Mouse (Mus musculus) E14TG2a.4 (cell line): Measurements from ENCODE around the gene Got1.

Experiments
- CTCF ChIP-seq: conservative IDR thresholded peaks from 2 replicates; pipeline ENCODE4 v1.5.1; 2014; ENCODE audit warnings: low read length
- NANOG ChIP-seq: IDR thresholded peaks from 2 replicates; pipeline ENCODE4 v1.6.1; 2014; ENCODE audit warnings: borderline replicate concordance, low read length, mixed read lengths
- POU5F1 ChIP-seq: IDR thresholded peaks from 2 replicates; pipeline ENCODE4 v1.6.1; 2014; ENCODE audit warnings: low read length, borderline replicate concordance

DNA sequence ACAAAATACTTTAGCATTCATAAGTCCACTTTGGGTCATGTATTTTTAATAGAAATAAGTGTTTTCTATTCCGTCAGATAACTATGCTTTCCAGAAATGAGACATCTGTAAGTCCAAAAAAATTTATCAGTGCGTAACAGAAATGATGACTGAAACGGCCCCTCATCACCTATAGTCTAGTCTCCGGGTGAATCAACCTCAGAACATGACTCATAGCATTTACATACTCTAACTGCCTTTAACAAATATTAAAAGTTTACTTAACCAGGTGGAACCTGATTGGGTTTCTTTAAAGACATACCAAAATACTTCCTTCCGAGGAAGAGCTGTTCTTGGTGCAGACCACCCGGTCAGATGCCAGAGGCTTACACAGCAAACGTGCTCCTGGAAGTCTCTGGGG is 6.1 kb downstream of the Got1 start:
- TF ChIP-seq NANOG, result no peak
- no peak for TF ChIP-seq CTCF
- TF ChIP-seq POU5F1, result no peak
